Mouse (Mus musculus): ENCODE results near the gene Ddx20.

- TF ChIP-seq POLR2A (IDR thresholded peaks at IDR 0.05; ENCODE audit: low read depth, low read length) (peak; percentile 16; the same call in 1 of the 2 replicates), CTCF (IDR thresholded peaks at IDR 0.05; ENCODE audit: borderline replicate concordance, insufficient read depth, low read length) (no peak)
Observed at GRCm38 (mm10) chr3:105718746-105719145, 31.4 kb upstream of the Ddx20 start.
